Mouse (Mus musculus): Measurements from ENCODE around the gene Vat1l.

Gene Vat1l

GRCm38 (mm10) chr8:114398326-114398725, 192.9 kb downstream of the Vat1l start:
- no peak for DNase-seq (ENCODE audit: low read depth, low spot score)

- DNase-seq (ENCODE audit: low read depth, low spot score), result no peak
Measured at GRCm38 (mm10) chr8:114399273-114399672, 193.9 kb downstream of the Vat1l start.

- no peak for DNase-seq (ENCODE audit: low read depth, low spot score)
Measured at GRCm38 (mm10) chr8:114401679-114402078, 196.3 kb downstream of the Vat1l start.

- no peak for DNase-seq (ENCODE audit: low read depth, low spot score)
Measured at GRCm38 (mm10) chr8:114411421-114411820, 206.0 kb downstream of the Vat1l start.

GRCm38 (mm10) chr8:114417786-114418185, 212.4 kb downstream of the Vat1l start, which contains the start of gene Clec3a:
TSS of gene Clec3a (plus strand) at chr8:114418086.
- DNase-seq (ENCODE audit: low read depth, low spot score), result no peak

- no peak for DNase-seq (ENCODE audit: low read depth, low spot score)
Measured at GRCm38 (mm10) chr8:114418486-114418885, 213.1 kb downstream of the Vat1l start.

- DNase-seq (ENCODE audit: low read depth, low spot score), result no peak
Measured at GRCm38 (mm10) chr8:114418904-114419303, 213.5 kb downstream of the Vat1l start.

- no peak for DNase-seq (ENCODE audit: low read depth, low spot score)
Measured at GRCm38 (mm10) chr8:114421544-114421943, 216.1 kb downstream of the Vat1l start.

All from retina, postnatal 7 days (tissue).